Mouse (Mus musculus) embryonic facial prominence, embryonic 12.5 days (tissue): ENCODE data around the gene Tmem205. TPM values are rescaled to one million over a fixed set of nuclear protein-coding genes. Genes with fewer than 3 reads are reported as not detected.

Experiments used
- ATAC-seq: fragments of 200-750 bp; cut with Nextera tagmentation; 2 replicates; pipeline ENCODE4 v1.8.0; 2017; ENCODE audit not compliant: insufficient number of reproducible peaks, insufficient read depth, low FRiP score, low TSS enrichment
- H3K27ac ChIP-seq: fragments of 300-500 bp; sonication (generic); 2 replicates; pipeline ENCODE4 v1.5.1; 2016; ENCODE audit warnings: mild to moderate bottlenecking
- H3K27me3 ChIP-seq: fragments of 300-500 bp; sonication (generic); 2 replicates; pipeline ENCODE4 v1.6.1; 2016; ENCODE audit warnings: mild to moderate bottlenecking, moderate library complexity
- H3K36me3 ChIP-seq: fragments of 300-500 bp; sonication (generic); 2 replicates; pipeline ENCODE4 v1.6.1; 2016; ENCODE audit warnings: mild to moderate bottlenecking
- H3K4me1 ChIP-seq: fragments of 300-500 bp; sonication (generic); 2 replicates; pipeline ENCODE4 v1.6.1; 2016
- H3K4me2 ChIP-seq: fragments of 300-500 bp; sonication (generic); replicated peaks from 2 replicates; pipeline ENCODE4 v1.6.1; 2016; ENCODE audit warnings: mild to moderate bottlenecking, moderate library complexity
- H3K4me3 ChIP-seq: fragments of 300-500 bp; sonication (generic); 2 replicates; pipeline ENCODE4 v1.5.1; 2016; ENCODE audit warnings: mild to moderate bottlenecking
- H3K9ac ChIP-seq: fragments of 300-500 bp; sonication (generic); 2 replicates; pipeline ENCODE4 v1.6.1; 2016; ENCODE audit warnings: mild to moderate bottlenecking, moderate library complexity
- H3K9me3 ChIP-seq: fragments of 300-500 bp; sonication (generic); 2 replicates; pipeline ENCODE4 v1.6.1; 2016; ENCODE audit warnings: mild to moderate bottlenecking, moderate library complexity
- WGBS: fragments of 180-500 bp; shearing (Covaris S2); methylation state at CpG from one replicate; pipeline ENCODE4 v1.1.7; 2016; 5-methylcytosine and 5-hydroxymethylcytosine counted together
- polyA plus RNA-seq: library from polyadenylated mRNA; unstranded; fragments of >200 nt; fragmentation: Nextera tagmentation; extraction: Ambion mirVana; gene quantifications from 2 replicates; pipeline ENCODE4 v1.2.1, GENCODE M21; 2016

Gene Tmem205
- polyA plus RNA-seq, 1 experiment from 2014 or later: 40.5 TPM

GRCm38 (mm10) chr9:21943046-21943445 lies 15.7 kb upstream of the Tmem205 start:
- Histone ChIP-seq H3K4me2 (no peak overlapping the region), H3K4me3 (no peak overlapping the region), H3K27ac (no peak overlapping the region), H3K4me1 (peaks cover 8% of the 10 kb centered on the region), H3K27me3 (peaks cover 21% of the 10 kb centered on the region), H3K9ac (no peak overlapping the region), H3K36me3 (0 out of 2 replicates have a peak, but pooled peaks cover 3% of the 10 kb centered on the region), H3K9me3 (no peaks in the 10 kb centered on the region)
- WGBS: 76% methylated on average over 12 of the region's 12 CpGs
- ATAC-seq: no peak

GRCm38 (mm10) chr9:21938234-21938855 lies 11.0 kb upstream of the Tmem205 start:
- Histone ChIP-seq H3K4me1 (peaks cover 9% of the 10 kb centered on the region; the same call in 1 of the 2 replicates), H3K9ac (no peak overlapping the region), H3K27me3 (0 out of 2 replicates have a peak, but pooled peaks cover 4% of the 10 kb centered on the region), H3K9me3 (no peaks in the 10 kb centered on the region), H3K4me2 (no peak overlapping the region), H3K27ac (no peak overlapping the region), H3K36me3 (0 out of 2 replicates have a peak, but pooled peaks cover 3% of the 10 kb centered on the region), H3K4me3 (no peak overlapping the region)
- no peak for ATAC-seq
- WGBS: 86% methylated on average over 4 of the region's 4 CpGs

- Histone ChIP-seq H3K9me3 (no peaks in the 10 kb centered on the region), H3K4me3 (peak overlapping the region; percentile 62), H3K36me3 (0 out of 2 replicates have a peak, but pooled peaks cover 3% of the 10 kb centered on the region), H3K9ac (peak overlapping the region; percentile 63; the same call in 1 of the 2 replicates), H3K4me1 (peaks cover 9% of the 10 kb centered on the region; the same call in 1 of the 2 replicates), H3K27me3 (no peaks in the 10 kb centered on the region), H3K4me2 (peak overlapping the region; percentile 81), H3K27ac (no peak overlapping the region)
- WGBS: 84% methylated on average over 4 of the region's 4 CpGs
- ATAC-seq: no peak
These were observed 10.4 kb upstream of the Tmem205 start for GRCm38 (mm10) chr9:21937711-21938175.

GRCm38 (mm10) chr9:21936692-21937570 lies 9.6 kb upstream of the Tmem205 start, which contains the start of gene Plppr2:
Plppr2 (plus strand) TSS chr9:21937033.
- Histone ChIP-seq H3K27me3 (no peaks in the 10 kb centered on the region), H3K9me3 (no peaks in the 10 kb centered on the region), H3K4me3 (peak within 1 kb of the TSS; percentile 62), H3K36me3 (0 out of 2 replicates have a peak, but pooled peaks cover 3% of the 10 kb centered on the region), H3K4me2 (peak within 1 kb of the TSS; percentile 81), H3K9ac (peak within 1 kb of the TSS; percentile 63), H3K4me1 (peaks cover 9% of the 10 kb centered on the region; the same call in 1 of the 2 replicates), H3K27ac (peak within 1 kb of the TSS; percentile 54; the same call in 1 of the 2 replicates)
- ATAC-seq: peak; percentile 93
- 2% methylated on average over 41 of the region's 43 CpGs for WGBS

GRCm38 (mm10) chr9:21935466-21936131 lies 8.2 kb upstream of the Tmem205 start:
- no peak overlapping the region for H3K27ac ChIP-seq
- no peak overlapping the region for H3K9ac ChIP-seq
- whole genome bisulfite sequencing: 82% methylated on average over 7 of the region's 7 CpGs

GRCm38 (mm10) chr9:21934021-21934420 lies 6.7 kb upstream of the Tmem205 start:
- Histone ChIP-seq H3K27me3 (no peaks in the 10 kb centered on the region), H3K9me3 (no peaks in the 10 kb centered on the region), H3K4me2 (no peak overlapping the region), H3K36me3 (no peaks in the 10 kb centered on the region), H3K27ac (no peak overlapping the region), H3K4me1 (peaks cover 9% of the 10 kb centered on the region; the same call in 1 of the 2 replicates), H3K4me3 (no peak overlapping the region), H3K9ac (no peak overlapping the region)
- 90% methylated on average over 12 of the region's 12 CpGs for WGBS
- no peak for ATAC-seq

More at GRCm38 (mm10) chr9:21935466-21936131, 8.2 kb upstream of the Tmem205 start:
- 0 out of 2 replicates have a peak, but pooled peaks cover 1% of the 10 kb centered on the region for H3K36me3 ChIP-seq
- H3K4me2 ChIP-seq: 0 out of 2 replicates have a peak overlapping the region, but pooled peaks have one; percentile 81
- peaks cover 9% of the 10 kb centered on the region; the same call in 1 of the 2 replicates for H3K4me1 ChIP-seq
- H3K27me3 ChIP-seq: no peaks in the 10 kb centered on the region
- no peak for ATAC-seq
- H3K4me3 ChIP-seq: no peak overlapping the region
- H3K9me3 ChIP-seq: no peaks in the 10 kb centered on the region

GRCm38 (mm10) chr9:21932445-21933137 lies 5.2 kb upstream of the Tmem205 start:
- no peak overlapping the region for H3K4me2 ChIP-seq
- ATAC-seq: no peak
- no peak overlapping the region for H3K9ac ChIP-seq
- no peaks in the 10 kb centered on the region for H3K36me3 ChIP-seq
- peaks cover 6% of the 10 kb centered on the region; the same call in 1 of the 2 replicates for H3K4me1 ChIP-seq
- WGBS: 65% methylated on average over 12 of the region's 12 CpGs
- H3K27me3 ChIP-seq: no peaks in the 10 kb centered on the region
- no peak overlapping the region for H3K4me3 ChIP-seq
- H3K27ac ChIP-seq: no peak overlapping the region
- H3K9me3 ChIP-seq: no peaks in the 10 kb centered on the region

GRCm38 (mm10) chr9:21932006-21932405 lies 4.7 kb upstream of the Tmem205 start:
- Histone ChIP-seq H3K27me3 (no peaks in the 10 kb centered on the region), H3K36me3 (no peaks in the 10 kb centered on the region), H3K4me1 (no peaks in the 10 kb centered on the region), H3K27ac (no peak overlapping the region), H3K4me2 (no peak overlapping the region), H3K9ac (no peak overlapping the region), H3K9me3 (no peaks in the 10 kb centered on the region), H3K4me3 (no peak overlapping the region)
- 53% methylated on average over 2 of the region's 2 CpGs for WGBS
- no peak for ATAC-seq

GRCm38 (mm10) chr9:21929208-21929607 lies 1.9 kb upstream of the Tmem205 start:
- Histone ChIP-seq H3K27me3 (no peaks in the 10 kb centered on the region), H3K9ac (no peak overlapping the region), H3K4me3 (no peak overlapping the region), H3K4me2 (no peak overlapping the region), H3K27ac (no peak overlapping the region), H3K9me3 (no peaks in the 10 kb centered on the region), H3K36me3 (no peaks in the 10 kb centered on the region), H3K4me1 (peaks cover 9% of the 10 kb centered on the region)
- WGBS: 78% methylated on average over 3 of the region's 3 CpGs
- ATAC-seq: no peak

- peak overlapping the region; percentile 55 for H3K9ac ChIP-seq
- H3K36me3 ChIP-seq: peaks cover 2% of the 10 kb centered on the region; the same call in 1 of the 2 replicates
- H3K27ac ChIP-seq: no peak overlapping the region
- H3K4me3 ChIP-seq: peak overlapping the region; percentile 53
- H3K4me1 ChIP-seq: peaks cover 13% of the 10 kb centered on the region
- H3K9me3 ChIP-seq: no peaks in the 10 kb centered on the region
- H3K27me3 ChIP-seq: no peaks in the 10 kb centered on the region
- H3K4me2 ChIP-seq: peak overlapping the region; percentile 60
- ATAC-seq: no peak
- 2% methylated on average over 6 of the region's 6 CpGs for WGBS
These were observed 572 bp downstream of the Tmem205 start for GRCm38 (mm10) chr9:21926784-21927183.
